Mouse (Mus musculus) kidney, adult 2 months (tissue): ENCODE measurements at regions not wholly inside any gene's neighbourhood (a gene's known extent, or its start where the extent isn't known, plus 50 kb on each side); places are given as distances from the start of the nearest gene placed in this dataset.

Experiments used
- CTCF ChIP-seq: fragments of 200-500 bp; conservative IDR thresholded peaks from 2 replicates; pipeline ENCODE4 v1.5.1; 2011; ENCODE audit warnings: low read depth, mild to moderate bottlenecking, control low read depth, low read length, moderate library complexity, mixed read lengths; ENCODE audit not compliant: insufficient read depth, insufficient read length
- POLR2A ChIP-seq: fragments of 200-500 bp; IDR thresholded peaks from one replicate; pipeline ENCODE4 v1.6.1; 2011; ENCODE audit warnings: low read depth, low read length, control low read depth

GRCm38 (mm10) chr3:37938284-37938596, 213.9 kb upstream of the Gm5148 start:
- TF ChIP-seq POLR2A (no peak), CTCF (no peak)
